Mouse (Mus musculus) thymus, adult 2 months (tissue): Measurements from ENCODE around the gene Stn1.

Source experiments
- CTCF ChIP-seq: fragments of 200-500 bp; IDR thresholded peaks from 2 replicates; pipeline ENCODE4 v1.5.1; 2012; ENCODE audit warnings: mild to moderate bottlenecking, control low read depth, low read length, moderate library complexity, borderline replicate concordance; ENCODE audit not compliant: control insufficient read depth, poor library complexity, insufficient read depth; ENCODE audit errors: extremely low read depth
- POLR2A ChIP-seq: fragments of 200-500 bp; IDR thresholded peaks from 2 replicates; pipeline ENCODE4 v1.6.1; 2012; ENCODE audit warnings: mild to moderate bottlenecking, low read length, control low read depth, moderate library complexity; ENCODE audit not compliant: control insufficient read depth, poor library complexity, insufficient read depth; ENCODE audit errors: extremely low read depth

DNA sequence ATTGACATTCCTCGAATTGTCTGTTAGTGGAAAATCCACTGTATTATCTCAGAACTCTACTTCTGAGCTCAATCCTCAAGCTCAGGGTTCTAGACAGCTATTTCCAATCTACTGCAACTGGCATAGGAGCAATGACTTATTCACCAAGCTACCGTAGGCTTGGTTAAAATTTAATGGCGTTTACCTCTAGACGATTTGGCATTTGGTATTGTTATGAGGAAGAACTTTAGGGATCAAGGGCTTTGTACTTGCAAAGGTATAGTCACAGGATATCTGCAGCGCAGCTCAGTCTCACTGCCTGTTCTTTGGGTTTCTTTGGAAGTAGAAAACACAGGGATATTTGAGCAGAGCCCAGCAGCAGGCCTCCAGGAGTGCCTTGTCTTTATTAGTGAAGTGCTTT is 21.8 kb upstream of the Stn1 start:
- no peak for TF ChIP-seq POLR2A
- TF ChIP-seq CTCF = no peak
